Mouse (Mus musculus): ENCODE measurements at regions not wholly inside any gene's neighbourhood (a gene's known extent, or its start where the extent isn't known, plus 50 kb on each side); places are given as distances from the start of the nearest gene placed in this dataset.

DNA sequence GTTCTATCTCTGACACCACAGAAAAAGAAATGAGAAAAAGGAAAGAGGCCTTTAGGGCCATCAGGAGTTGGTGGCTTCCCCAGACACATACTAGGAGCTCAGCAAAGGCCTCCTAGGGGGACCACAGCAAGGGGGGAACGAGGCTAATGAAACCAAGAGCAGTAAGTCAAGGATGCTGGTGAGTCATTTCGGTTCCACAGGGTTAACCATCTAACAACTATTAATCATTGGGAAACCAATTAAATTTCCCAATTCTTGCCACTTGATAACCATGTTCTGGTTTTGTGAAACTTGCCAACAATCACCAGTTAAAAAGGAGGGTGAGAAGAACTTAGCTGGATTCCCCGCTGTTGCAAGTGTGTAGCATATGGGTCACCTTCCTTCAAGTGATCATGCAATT is 1451.6 kb downstream of the Gsdmc2 start:
- no peak overlapping the region for H3K4me3 ChIP-seq
- TF ChIP-seq CEBPB (IDR thresholded peaks at IDR 0.05; ENCODE audit: insufficient read depth, poor library complexity, severe bottlenecking) (peak; percentile 37; the same call in 1 of the 2 replicates), SRF (IDR thresholded peaks at IDR 0.05; ENCODE audit: control insufficient read depth, insufficient read length, low read depth) (no peak), TCF3 (IDR thresholded peaks at IDR 0.05; ENCODE audit: insufficient read length, low read depth) (no peak)
- no peaks in the 10 kb centered on the region for H3K36me3 ChIP-seq (ENCODE audit: control insufficient read depth, insufficient read depth)
- H3K4me2 ChIP-seq (ENCODE audit: low read depth), result peak overlapping the region; percentile 65
- H3K79me2 ChIP-seq (ENCODE audit: control insufficient read depth, insufficient read depth), result no peaks in the 10 kb centered on the region
- no peak overlapping the region for H3ac ChIP-seq (ENCODE audit: control insufficient read depth, insufficient read length)
- H3K27me3 ChIP-seq (ENCODE audit: control insufficient read depth, insufficient read depth, insufficient read length), result no peaks in the 10 kb centered on the region

DNA sequence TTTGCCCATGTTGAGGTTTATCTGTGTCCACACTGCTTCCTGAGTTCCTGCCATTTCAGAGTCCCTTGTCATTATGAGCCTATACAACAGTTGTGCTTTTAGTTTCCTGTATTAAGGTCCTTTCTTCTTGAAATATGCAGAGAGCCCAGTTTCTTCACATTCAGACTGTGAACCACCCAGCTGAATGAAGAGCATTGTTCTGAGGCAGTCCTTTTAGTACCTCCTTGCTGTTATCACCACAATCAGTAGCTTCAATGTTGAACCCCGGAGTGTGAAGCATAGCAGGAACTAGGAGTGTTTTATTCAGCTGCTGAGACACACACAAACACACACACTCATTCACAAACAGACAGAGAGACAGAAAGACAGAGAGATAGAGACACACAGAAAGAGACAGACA is 1452.1 kb downstream of the Gsdmc2 start:
- Histone ChIP-seq H3K36me3 (ENCODE audit: control insufficient read depth, insufficient read depth) (no peaks in the 10 kb centered on the region), H3K27me3 (ENCODE audit: control insufficient read depth, insufficient read depth, insufficient read length) (no peaks in the 10 kb centered on the region), H3K79me2 (ENCODE audit: control insufficient read depth, insufficient read depth) (no peaks in the 10 kb centered on the region), H3ac (ENCODE audit: control insufficient read depth, insufficient read length) (no peak overlapping the region), H3K4me3 (no peak overlapping the region), H3K4me2 (ENCODE audit: low read depth) (peak overlapping the region; percentile 65)
- TF ChIP-seq MAX (IDR thresholded peaks at IDR 0.05; ENCODE audit: low read depth) (no peak), TCF12 (IDR thresholded peaks at IDR 0.05; ENCODE audit: insufficient read depth, poor library complexity, severe bottlenecking) (no peak), MYOD1 (IDR thresholded peaks at IDR 0.05; ENCODE audit: control insufficient read depth in 1 of 3, insufficient read length in 2 of 3, low read depth in 2 of 3) (no peak), SRF (IDR thresholded peaks at IDR 0.05; ENCODE audit: control insufficient read depth, insufficient read length, low read depth) (no peak)

DNA sequence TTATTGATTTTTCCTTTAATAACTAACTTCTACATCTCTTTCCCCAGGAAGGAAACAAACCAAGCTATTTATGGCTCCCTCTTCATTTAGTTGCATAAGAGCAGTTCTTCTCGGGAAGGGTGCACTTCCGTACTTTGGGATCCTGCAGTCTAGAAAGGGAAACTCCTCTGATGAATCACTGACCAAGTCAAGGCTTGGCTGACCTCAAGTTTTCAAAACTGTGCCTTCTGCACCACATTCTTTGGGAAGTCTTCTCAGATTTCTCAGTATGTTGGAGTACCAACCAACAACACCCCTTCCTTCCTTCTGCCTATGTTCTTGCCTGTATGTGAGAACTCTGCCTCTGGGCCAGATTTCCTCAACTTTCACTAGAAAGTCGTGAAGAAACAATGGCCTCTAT is 1452.6 kb downstream of the Gsdmc2 start:
- no peaks in the 10 kb centered on the region for H3K27me3 ChIP-seq (ENCODE audit: control insufficient read depth, insufficient read depth, insufficient read length)
- TF ChIP-seq CEBPB (IDR thresholded peaks at IDR 0.05; ENCODE audit: insufficient read depth, poor library complexity, severe bottlenecking) (peak; percentile 76), SRF (IDR thresholded peaks at IDR 0.05; ENCODE audit: control insufficient read depth, insufficient read length, low read depth) (no peak)
- H3K4me2 ChIP-seq (ENCODE audit: low read depth), result peak overlapping the region; percentile 65
- H3ac ChIP-seq (ENCODE audit: control insufficient read depth, insufficient read length), result no peak overlapping the region
- H3K79me2 ChIP-seq (ENCODE audit: control insufficient read depth, insufficient read depth), result no peaks in the 10 kb centered on the region
- no peak overlapping the region for H3K4me3 ChIP-seq
- H3K36me3 ChIP-seq (ENCODE audit: control insufficient read depth, insufficient read depth), result no peaks in the 10 kb centered on the region

DNA sequence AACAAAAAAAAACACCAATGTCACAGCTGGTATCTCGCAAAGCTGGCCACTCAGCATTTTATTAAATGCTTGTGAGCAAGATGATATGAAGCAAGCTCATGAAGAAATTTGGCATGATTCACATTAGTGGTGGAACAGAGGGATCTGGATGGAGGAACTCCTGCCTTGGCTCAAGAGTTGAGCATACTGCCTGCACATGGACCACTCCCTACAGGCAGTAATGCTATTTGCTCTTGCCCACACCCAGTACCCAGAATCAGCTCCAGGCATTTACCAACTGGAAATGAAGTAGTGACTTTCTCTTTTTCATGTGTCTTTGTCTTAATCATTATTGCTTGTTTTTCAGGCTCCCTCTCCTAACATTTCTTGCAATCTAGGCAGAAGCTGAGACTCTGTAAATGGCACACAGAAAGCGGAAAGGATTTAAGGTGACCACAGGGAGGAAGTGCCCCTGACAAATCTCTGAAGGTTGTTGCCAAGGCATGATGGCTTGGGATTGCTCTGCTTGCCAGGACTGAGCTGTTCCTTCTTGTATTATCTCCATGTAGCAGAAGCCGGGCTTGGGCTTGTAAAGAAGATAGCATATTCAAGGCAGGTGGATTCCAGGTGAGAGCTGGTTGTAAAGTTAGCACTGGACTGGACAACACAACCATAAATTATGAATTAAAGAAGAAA is 1455.4 kb downstream of the Gsdmc2 start:
- H3K36me3 ChIP-seq (ENCODE audit: control insufficient read depth, insufficient read depth), result no peaks in the 10 kb centered on the region
- no peaks in the 10 kb centered on the region for H3K27me3 ChIP-seq (ENCODE audit: control insufficient read depth, insufficient read depth, insufficient read length)
- H3K79me2 ChIP-seq (ENCODE audit: control insufficient read depth, insufficient read depth), result no peaks in the 10 kb centered on the region
- H3K4me3 ChIP-seq, result no peak overlapping the region
- no peak for TF ChIP-seq POLR2AphosphoS2 (IDR thresholded peaks at IDR 0.05; ENCODE audit: insufficient read length, low read depth)
- H3ac ChIP-seq (ENCODE audit: control insufficient read depth, insufficient read length), result no peak overlapping the region
- H3K4me2 ChIP-seq (ENCODE audit: low read depth), result no peak overlapping the region

DNA sequence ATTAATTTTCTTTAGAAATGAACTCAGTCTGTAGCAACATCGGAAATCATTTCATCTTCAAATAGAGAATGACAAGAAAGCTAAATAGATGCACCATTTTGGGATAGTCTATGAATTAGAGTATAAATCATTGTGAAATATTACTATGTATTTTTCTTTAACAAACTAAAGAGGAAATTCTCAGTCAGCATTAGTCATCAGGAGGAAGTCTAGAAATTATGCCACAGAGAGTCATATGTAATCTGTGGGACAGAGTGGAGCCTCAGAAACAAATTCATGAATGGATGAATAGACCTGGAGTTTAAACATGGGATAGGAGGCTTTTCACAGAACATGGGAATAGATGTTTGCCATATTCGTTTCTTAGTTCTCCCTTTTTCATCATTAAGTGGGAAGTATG is 1459.4 kb upstream of the A1bg start:
- H3ac ChIP-seq (ENCODE audit: control insufficient read depth, insufficient read length), result no peak overlapping the region

DNA sequence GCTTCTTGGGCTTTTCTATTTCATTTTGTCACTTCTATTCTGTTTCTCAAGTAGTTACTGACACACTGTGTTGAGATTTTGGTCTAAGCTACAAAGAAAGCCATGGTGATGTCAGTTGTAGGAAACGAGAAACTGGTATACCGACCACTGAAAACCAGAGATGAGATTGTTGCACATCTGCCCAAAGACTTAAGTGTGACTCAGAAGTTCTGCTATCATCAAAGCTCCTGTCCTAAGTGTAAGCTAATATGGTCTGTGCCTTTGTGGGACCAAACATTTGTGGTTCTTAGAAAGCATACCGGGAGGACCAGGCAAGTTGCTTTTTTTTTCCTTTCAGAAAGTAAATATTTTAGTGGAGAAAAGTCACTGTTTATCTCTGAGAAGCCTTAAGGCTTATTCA is 1451.8 kb upstream of the A1bg start:
- Histone ChIP-seq H3K4me3 (no peak overlapping the region), H3ac (ENCODE audit: control insufficient read depth, insufficient read length) (no peak overlapping the region), H3K79me2 (ENCODE audit: control insufficient read depth, insufficient read depth) (no peaks in the 10 kb centered on the region), H3K36me3 (ENCODE audit: control insufficient read depth, insufficient read depth) (no peaks in the 10 kb centered on the region), H3K27me3 (ENCODE audit: control insufficient read depth, insufficient read depth, insufficient read length) (no peaks in the 10 kb centered on the region), H3K4me2 (ENCODE audit: low read depth) (peak overlapping the region; percentile 35)
- no peak for TF ChIP-seq POLR2A (IDR thresholded peaks at IDR 0.05; ENCODE audit: insufficient read length, low read depth)
- TF ChIP-seq SRF (IDR thresholded peaks at IDR 0.05; ENCODE audit: control insufficient read depth, insufficient read length, low read depth), result no peak
- TF ChIP-seq CEBPB (IDR thresholded peaks at IDR 0.05; ENCODE audit: insufficient read depth, poor library complexity, severe bottlenecking), result 0 out of 2 replicates have a peak, but pooled peaks have one; percentile 15
- no peak for TF ChIP-seq MYOG (IDR thresholded peaks at IDR 0.05; ENCODE audit: control insufficient read depth in 1 of 3, insufficient read depth in 1 of 3, insufficient read length in 2 of 3, low read depth in 2 of 3)
- no peak for TF ChIP-seq TCF12 (IDR thresholded peaks at IDR 0.05; ENCODE audit: insufficient read depth, poor library complexity, severe bottlenecking)
- no peak for TF ChIP-seq MYOD1 (IDR thresholded peaks at IDR 0.05; ENCODE audit: control insufficient read depth in 1 of 3, insufficient read length in 2 of 3, low read depth in 2 of 3)
- TF ChIP-seq POLR2AphosphoS2 (IDR thresholded peaks at IDR 0.05; ENCODE audit: insufficient read length, low read depth), result no peak

More for the DNA sequence above, 1459.4 kb upstream of the A1bg start:
- Histone ChIP-seq H3K27me3 (ENCODE audit: control insufficient read depth, insufficient read depth, insufficient read length) (no peaks in the 10 kb centered on the region), H3K4me2 (ENCODE audit: low read depth) (no peak overlapping the region), H3K79me2 (ENCODE audit: control insufficient read depth, insufficient read depth) (no peaks in the 10 kb centered on the region), H3K36me3 (ENCODE audit: control insufficient read depth, insufficient read depth) (no peaks in the 10 kb centered on the region), H3K4me3 (no peak overlapping the region)
- TF ChIP-seq REST (IDR thresholded peaks at IDR 0.05; ENCODE audit: insufficient read depth, insufficient read length), result no peak
